ENCODE assay signal across 9 mouse cellular contexts in the genomic region with DNA sequence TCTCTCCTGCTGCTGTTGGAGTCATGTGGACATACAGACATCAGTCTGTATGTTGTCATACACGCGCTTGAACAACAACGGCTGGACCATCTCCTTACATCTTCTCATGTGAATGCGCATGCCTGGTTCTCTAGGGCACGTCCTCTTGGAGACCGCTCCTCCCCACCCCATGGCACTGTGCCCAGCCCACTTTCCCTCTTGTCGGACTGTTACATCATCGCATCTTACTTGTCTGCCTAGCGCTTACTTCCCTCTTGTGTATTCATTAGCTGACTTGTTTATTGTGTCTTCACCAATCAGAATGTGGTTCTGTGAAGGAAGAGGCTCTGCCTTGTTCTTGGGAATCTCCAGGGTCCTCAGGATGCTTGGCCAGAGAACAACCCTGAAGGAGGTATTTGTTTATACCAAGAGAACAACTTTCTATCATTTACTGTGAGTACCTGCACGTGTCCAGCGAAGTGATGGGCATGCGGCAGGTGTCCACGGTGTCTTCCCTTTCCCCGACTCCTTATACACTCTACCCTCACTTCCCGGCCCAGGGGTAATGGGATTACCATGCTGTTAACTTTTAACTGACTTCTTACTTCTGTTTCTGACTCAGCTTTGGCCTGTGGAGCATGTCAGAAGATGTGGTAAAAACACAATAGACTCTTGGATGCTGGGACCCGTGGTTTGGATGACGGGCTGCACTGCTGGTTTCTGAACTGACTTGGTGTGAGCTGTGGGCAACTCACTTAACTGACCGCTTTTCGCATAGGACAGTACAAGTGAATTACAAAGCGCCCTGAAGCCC.
DNase-seq lines count a peak whose midpoint lies in the region; ATAC-seq lines count a peak whose summit lies in the region.
"Had no signal": no experiment of that assay in that cellular context is flagged by ENCODE, and none has a peak within 500 bp of the region (broad histone marks: within the 10 kb centered on the region; RNA-seq: fewer than 3 reads in every experiment).

No protein-coding gene starts in this region.

- H3K27ac ChIP-seq in embryonic facial prominence, embryonic 14.5 days (replicated peaks; ENCODE audit: low read depth, low read length) = no peak overlapping the region
- H3K27ac ChIP-seq in embryonic facial prominence, embryonic 10.5 days (replicated peaks) = no peak overlapping the region
- H3K27ac ChIP-seq in midbrain, embryonic 13.5 days = no peak overlapping the region
- H3K27ac ChIP-seq: macrophage had no signal

- peaks cover 4% of the 10 kb centered on the region; the same call in 1 of the 2 replicates for H3K9me3 ChIP-seq in embryonic facial prominence, embryonic 14.5 days (ENCODE audit: control insufficient read depth, low read length)
- no peaks in the 10 kb centered on the region for H3K9me3 ChIP-seq in embryonic facial prominence, embryonic 10.5 days
- H3K9me3 ChIP-seq in midbrain, embryonic 13.5 days = no peaks in the 10 kb centered on the region

- peak; percentile 65 for ATAC-seq in embryonic facial prominence, embryonic 14.5 days (ENCODE audit: low read depth)
- ATAC-seq in midbrain, embryonic 13.5 days = no peak

- WGBS in embryonic facial prominence, embryonic 14.5 days = 82% methylated on average over 20 of the region's 20 CpGs
- 91% methylated on average over 20 of the region's 20 CpGs for WGBS in embryonic facial prominence, embryonic 10.5 days
- 89% methylated on average over 20 of the region's 20 CpGs for WGBS in midbrain, embryonic 13.5 days

- DNase-seq in embryonic facial prominence, embryonic 14.5 days (ENCODE audit: low spot score) = peak; percentile 62
- no peak for DNase-seq in embryonic facial prominence, embryonic 10.5 days (ENCODE audit: low spot score)
- DNase-seq in MN1 (ENCODE audit: low spot score) = peak; percentile 52
- DNase-seq in gastrocnemius, adult 8-10 months (ENCODE audit: low spot score in 2 of 2) = peak; percentile 16 to 54
- DNase-seq in kidney, postnatal 10 days = peak; percentile 60
- peak; percentile 38 for DNase-seq in right cerebral cortex, postnatal 4 days
- DNase-seq in retina, postnatal 1 day = no peak

- no peak overlapping the region for H3K4me3 ChIP-seq in embryonic facial prominence, embryonic 14.5 days (ENCODE audit: low read depth, low read length)
- no peak overlapping the region for H3K4me3 ChIP-seq in embryonic facial prominence, embryonic 10.5 days
- H3K4me3 ChIP-seq in midbrain, embryonic 13.5 days (replicated peaks) = no peak overlapping the region

- no peaks in the 10 kb centered on the region for H3K27me3 ChIP-seq in embryonic facial prominence, embryonic 14.5 days (replicated peaks; ENCODE audit: control insufficient read depth, insufficient read depth, low read length)
- H3K27me3 ChIP-seq in embryonic facial prominence, embryonic 10.5 days (replicated peaks; ENCODE audit: low read depth, poor library complexity, severe bottlenecking) = no peaks in the 10 kb centered on the region
- H3K27me3 ChIP-seq in midbrain, embryonic 13.5 days = no peaks in the 10 kb centered on the region

- H3K9ac ChIP-seq in embryonic facial prominence, embryonic 14.5 days (ENCODE audit: low read depth, low read length) = no peak overlapping the region
- H3K9ac ChIP-seq in midbrain, embryonic 13.5 days (replicated peaks) = no peak overlapping the region

- H3K36me3 ChIP-seq in embryonic facial prominence, embryonic 14.5 days (ENCODE audit: control insufficient read depth, insufficient read depth, low read length) = no peaks in the 10 kb centered on the region
- H3K36me3 ChIP-seq in embryonic facial prominence, embryonic 10.5 days (replicated peaks) = no peaks in the 10 kb centered on the region
- H3K36me3 ChIP-seq in midbrain, embryonic 13.5 days = no peaks in the 10 kb centered on the region

- H3K4me1 ChIP-seq in embryonic facial prominence, embryonic 14.5 days (ENCODE audit: control insufficient read depth, insufficient read depth, low read length) = 0 out of 2 replicates have a peak, but pooled peaks cover 3% of the 10 kb centered on the region
- H3K4me1 ChIP-seq in embryonic facial prominence, embryonic 10.5 days = 0 out of 2 replicates have a peak, but pooled peaks cover 2% of the 10 kb centered on the region
- H3K4me1 ChIP-seq in midbrain, embryonic 13.5 days (replicated peaks) = no peaks in the 10 kb centered on the region

- no peak overlapping the region for H3K4me2 ChIP-seq in embryonic facial prominence, embryonic 14.5 days (ENCODE audit: low read depth, low read length)
- H3K4me2 ChIP-seq in midbrain, embryonic 13.5 days (replicated peaks) = no peak overlapping the region

Comparison
In these comparisons a context has a peak if more than half of its experiments do, and no peak if none do; other contexts are left out.
1. DNase-seq: peak in embryonic facial prominence, embryonic 14.5 days (single experiment), MN1 (single experiment), gastrocnemius, adult 8-10 months (2 of 2), kidney, postnatal 10 days (single experiment) and right cerebral cortex, postnatal 4 days (single experiment); none in embryonic facial prominence, embryonic 10.5 days (single experiment) and retina, postnatal 1 day (single experiment).